9 mouse cellular contexts compared by ENCODE assay signal in genomic region chr4:109405415-109405814, GRCm38 (mm10). TPM values are rescaled to one million over a fixed set of nuclear protein-coding genes. Genes with fewer than 3 reads are reported as not detected.
DNase-seq lines count a peak whose midpoint lies in the region; ATAC-seq and TF ChIP-seq lines count a peak whose summit lies in the region.
"Had no signal": no experiment of that assay in that cellular context is flagged by ENCODE, and none has a peak within 500 bp of the region (broad histone marks: within the 10 kb centered on the region; RNA-seq: fewer than 3 reads in every experiment).

No protein-coding gene starts in this region.

- TF ChIP-seq CTCF in left cerebral cortex, adult 2 months (IDR thresholded peaks at IDR 0.05): no peak

- no peak for DNase-seq in midbrain, embryonic 10.5 days (ENCODE audit: low spot score)
- no peak for DNase-seq in left cerebral cortex, adult 2 months (ENCODE audit: extremely low spot score in 1 of 2, low spot score in 2 of 2)
- no peak for DNase-seq in cerebellum, adult 9-10 months

- no peaks in the 10 kb centered on the region; the same call in 1 of the 2 replicates for H3K27me3 ChIP-seq in erythroblast, embryonic 14.5 days (ENCODE audit: control insufficient read depth)
- peaks cover 35% of the 10 kb centered on the region for H3K27me3 ChIP-seq in midbrain, embryonic 10.5 days (ENCODE audit: low read depth, poor library complexity, severe bottlenecking)
- H3K27me3 ChIP-seq in midbrain, embryonic 15.5 days (replicated peaks): no peaks in the 10 kb centered on the region
- no peaks in the 10 kb centered on the region for H3K27me3 ChIP-seq in limb, embryonic 15.5 days
- no peaks in the 10 kb centered on the region for H3K27me3 ChIP-seq in stomach, embryonic 16.5 days (ENCODE audit: control insufficient read depth, insufficient read depth, low read length)

- peak overlapping the region; percentile 91 for H3K4me3 ChIP-seq in erythroblast, embryonic 14.5 days (replicated peaks)
- H3K4me3 ChIP-seq in midbrain, embryonic 10.5 days: no peak overlapping the region
- no peak overlapping the region for H3K4me3 ChIP-seq in midbrain, embryonic 15.5 days
- H3K4me3 ChIP-seq in limb, embryonic 15.5 days: no peak overlapping the region
- peak overlapping the region; percentile 70 for H3K4me3 ChIP-seq in stomach, embryonic 16.5 days (replicated peaks; ENCODE audit: low read length)
- H3K4me3 ChIP-seq in left cerebral cortex, adult 2 months: no peak overlapping the region

- intact Hi-C loops in left cerebral cortex, adult 2 months (cut with DNase I): no loop called here

- H3K9ac ChIP-seq in midbrain, embryonic 15.5 days: no peak overlapping the region
- no peak overlapping the region for H3K9ac ChIP-seq in limb, embryonic 15.5 days
- peak overlapping the region; percentile 79; the same call in 1 of the 2 replicates for H3K9ac ChIP-seq in stomach, embryonic 16.5 days (ENCODE audit: low read length)

- peaks cover 84% of the 10 kb centered on the region for H3K36me3 ChIP-seq in erythroblast, embryonic 14.5 days (ENCODE audit: control insufficient read depth)
- no peaks in the 10 kb centered on the region for H3K36me3 ChIP-seq in midbrain, embryonic 10.5 days
- no peaks in the 10 kb centered on the region for H3K36me3 ChIP-seq in midbrain, embryonic 15.5 days (replicated peaks)
- no peaks in the 10 kb centered on the region for H3K36me3 ChIP-seq in limb, embryonic 15.5 days
- no peaks in the 10 kb centered on the region for H3K36me3 ChIP-seq in stomach, embryonic 16.5 days (ENCODE audit: control insufficient read depth, insufficient read depth, low read length)

- peaks cover 81% of the 10 kb centered on the region for H3K4me1 ChIP-seq in erythroblast, embryonic 14.5 days (ENCODE audit: control insufficient read depth)
- peaks cover 25% of the 10 kb centered on the region for H3K4me1 ChIP-seq in midbrain, embryonic 10.5 days
- H3K4me1 ChIP-seq in midbrain, embryonic 15.5 days: peaks cover 9% of the 10 kb centered on the region
- peaks cover 31% of the 10 kb centered on the region for H3K4me1 ChIP-seq in limb, embryonic 15.5 days
- H3K4me1 ChIP-seq in stomach, embryonic 16.5 days (ENCODE audit: control insufficient read depth, insufficient read depth, low read length): peaks cover 24% of the 10 kb centered on the region

- peaks cover 6% of the 10 kb centered on the region; the same call in 1 of the 2 replicates for H3K9me3 ChIP-seq in erythroblast, embryonic 14.5 days (ENCODE audit: control insufficient read depth, low read length)
- no peaks in the 10 kb centered on the region for H3K9me3 ChIP-seq in midbrain, embryonic 10.5 days (replicated peaks)
- no peaks in the 10 kb centered on the region for H3K9me3 ChIP-seq in midbrain, embryonic 15.5 days
- no peaks in the 10 kb centered on the region for H3K9me3 ChIP-seq in limb, embryonic 15.5 days
- H3K9me3 ChIP-seq in stomach, embryonic 16.5 days (replicated peaks; ENCODE audit: control insufficient read depth, low read length): no peaks in the 10 kb centered on the region
- H3K9me3 ChIP-seq: megakaryocyte, embryonic 14.5 days had no signal

- 69% methylated on average over 8 of the region's 8 CpGs for WGBS in midbrain, embryonic 10.5 days
- 50% methylated on average over 8 of the region's 8 CpGs for WGBS in midbrain, embryonic 15.5 days
- WGBS in limb, embryonic 15.5 days: 62% methylated on average over 8 of the region's 8 CpGs
- WGBS in stomach, embryonic 16.5 days: 65% methylated on average over 8 of the region's 8 CpGs

- H3K27ac ChIP-seq in midbrain, embryonic 10.5 days (replicated peaks): 0 out of 2 replicates have a peak overlapping the region, but pooled peaks have one; percentile 81
- H3K27ac ChIP-seq in midbrain, embryonic 15.5 days: no peak overlapping the region
- 0 out of 2 replicates have a peak overlapping the region, but pooled peaks have one; percentile 4 for H3K27ac ChIP-seq in limb, embryonic 15.5 days
- H3K27ac ChIP-seq in stomach, embryonic 16.5 days (ENCODE audit: low read length): peak overlapping the region; percentile 81
- no peak overlapping the region for H3K27ac ChIP-seq in left cerebral cortex, adult 2 months

- no peak overlapping the region for H3K4me2 ChIP-seq in midbrain, embryonic 15.5 days
- H3K4me2 ChIP-seq in limb, embryonic 15.5 days: 0 out of 2 replicates have a peak overlapping the region, but pooled peaks have one; percentile 97
- H3K4me2 ChIP-seq in stomach, embryonic 16.5 days (ENCODE audit: low read depth, low read length): peak overlapping the region; percentile 98

- ATAC-seq in erythroblast, adult 5-6 weeks (replicated peaks; ENCODE audit: low FRiP score, poor library complexity, severe bottlenecking): no peak
- no peak for ATAC-seq in midbrain, embryonic 15.5 days (replicated peaks)
- no peak; the same call in 1 of the 2 replicates for ATAC-seq in limb, embryonic 15.5 days (ENCODE audit: insufficient number of reproducible peaks, low FRiP score, low TSS enrichment, low read depth)
- ATAC-seq in stomach, embryonic 16.5 days (ENCODE audit: insufficient read depth, low FRiP score): no peak

RNA-seq across cellular contexts. Expression of gene Ttc39a, which starts 1.0 kb away (rescaled TPM):
- 4.4 and 5.5 TPM in 2 replicates for polyA plus RNA-seq in erythroblast, embryonic 14.5 days (2012)
- total RNA-seq in erythroblast, adult 5-6 weeks (2015; ENCODE audit: low replicate concordance): 10.8 and 15.0 TPM in 2 replicates
- 16.7 and 17.4 TPM in 2 replicates for total RNA-seq in erythroblast, adult 5-6 weeks (2017; ENCODE audit: low replicate concordance)
- polyA plus RNA-seq in midbrain, embryonic 10.5 days (2016; fragmentation: Nextera tagmentation; extraction: Ambion mirVana): 2.4 and 2.9 TPM in 2 replicates
- 2.0 and 2.4 TPM in 2 replicates for polyA plus RNA-seq in midbrain, embryonic 15.5 days (2015; fragmentation: Nextera tagmentation; extraction: Ambion mirVana)
- 3.2 and 4.0 TPM in 2 replicates for polyA plus RNA-seq in limb, embryonic 15.5 days (2015; fragmentation: Nextera tagmentation; extraction: Ambion mirVana)
- 21.2 and 25.6 TPM in 2 replicates for polyA plus RNA-seq in stomach, embryonic 16.5 days (2015; fragmentation: Nextera tagmentation; extraction: Ambion mirVana)
- total RNA-seq in left cerebral cortex, adult 2 months (2021): 1 to 10 TPM; 2.8 to 3.8 TPM

Comparison
In these comparisons a context has a peak if more than half of its experiments do, and no peak if none do; other contexts are left out.
1. H3K27ac ChIP-seq: peak in midbrain, embryonic 10.5 days (single experiment), limb, embryonic 15.5 days (single experiment) and stomach, embryonic 16.5 days (single experiment); none in midbrain, embryonic 15.5 days (single experiment) and left cerebral cortex, adult 2 months (single experiment).
2. H3K4me3 ChIP-seq: peak in erythroblast, embryonic 14.5 days (single experiment) and stomach, embryonic 16.5 days (single experiment); none in midbrain, embryonic 10.5 days (single experiment), midbrain, embryonic 15.5 days (single experiment), limb, embryonic 15.5 days (single experiment) and left cerebral cortex, adult 2 months (single experiment).